Mouse (Mus musculus) testis, postnatal 14 days (tissue): ENCODE data around the gene Ndufs2.

Experiments used
- DNase-seq: peaks from one replicate; pipeline ENCODE4 v3.0.0; 2021; ENCODE audit warnings: low spot score

Ndufs2 gene

DNA sequence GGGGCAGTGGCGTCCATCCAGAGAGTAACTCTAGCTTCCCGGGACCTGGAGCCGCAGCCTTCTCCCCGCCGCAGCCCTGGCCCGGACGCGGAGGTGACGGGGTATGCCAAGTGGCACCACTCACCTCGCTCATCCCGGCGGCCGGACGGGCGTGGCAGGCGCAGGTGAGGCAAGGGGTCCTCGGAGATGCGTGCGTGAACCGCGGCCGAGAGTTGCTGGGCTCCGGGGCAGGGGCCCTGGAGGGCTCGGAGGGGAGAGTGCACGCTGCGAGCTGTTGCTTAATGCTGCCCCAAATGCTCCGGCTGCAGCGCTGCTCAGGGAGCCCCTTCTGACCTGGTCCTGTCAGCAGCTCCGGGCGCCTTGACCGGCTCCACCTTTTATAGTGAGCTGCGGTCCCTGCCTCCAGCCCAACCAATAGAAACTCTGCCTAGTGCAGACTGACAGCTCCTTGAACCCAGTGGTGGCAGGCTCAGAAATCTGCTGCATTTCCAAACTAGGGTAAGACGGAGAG is 55.2 kb downstream of the Ndufs2 start, which contains the start of gene Pcp4l1:
TSS of gene Pcp4l1 (minus strand) at position 382 of the 511 bp plus-strand sequence.
- peak; percentile 64 for DNase-seq

- no peak for DNase-seq
These were observed 56.0 kb downstream of the Ndufs2 start for GRCm38 (mm10) chr1:171195046-171195822.

GRCm38 (mm10) chr1:171193911-171194830 is 57.0 kb downstream of the Ndufs2 start:
- DNase-seq = no peak

GRCm38 (mm10) chr1:171193093-171193840 is 57.9 kb downstream of the Ndufs2 start:
- no peak for DNase-seq

- DNase-seq = no peak
These were observed 58.9 kb downstream of the Ndufs2 start for GRCm38 (mm10) chr1:171192283-171192682.

GRCm38 (mm10) chr1:171190832-171191231 is 60.4 kb downstream of the Ndufs2 start:
- DNase-seq = no peak

DNA sequence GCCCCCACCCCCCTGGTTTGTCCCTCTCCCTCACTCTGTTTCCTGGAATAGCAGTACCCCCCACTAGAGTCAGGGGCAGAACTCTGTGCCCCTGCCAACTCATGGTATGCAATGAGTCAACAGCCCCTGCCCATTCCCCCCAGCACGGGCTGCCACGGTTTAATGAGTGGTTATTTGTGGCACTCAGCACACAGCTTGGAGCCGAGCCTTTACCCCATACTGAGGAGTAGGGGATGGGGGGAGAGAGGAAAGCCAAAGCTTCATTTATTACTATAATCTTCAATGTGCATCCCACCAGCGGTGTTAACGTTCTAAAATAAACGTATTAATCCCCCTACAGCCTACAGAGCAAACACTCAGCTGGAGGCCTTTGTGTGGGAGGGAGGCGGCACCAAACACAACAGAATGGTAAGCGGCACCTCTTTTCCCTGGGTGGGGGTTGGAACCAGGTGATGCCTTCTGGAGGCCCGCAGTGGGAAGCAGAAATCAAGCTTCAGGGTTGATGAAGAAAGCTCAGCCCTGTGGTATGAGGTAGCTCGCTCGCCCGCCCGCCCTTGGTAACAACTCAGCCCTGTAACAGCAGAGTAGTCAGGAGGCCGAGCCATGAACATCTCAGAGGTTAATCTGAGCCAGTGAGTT is 61.6 kb downstream of the Ndufs2 start:
- DNase-seq = peak; percentile 41

GRCm38 (mm10) chr1:171189046-171189445 is 62.1 kb downstream of the Ndufs2 start:
- peak; percentile 45 for DNase-seq

- no peak for DNase-seq
These were observed 63.1 kb downstream of the Ndufs2 start for GRCm38 (mm10) chr1:171187851-171188700.

DNA sequence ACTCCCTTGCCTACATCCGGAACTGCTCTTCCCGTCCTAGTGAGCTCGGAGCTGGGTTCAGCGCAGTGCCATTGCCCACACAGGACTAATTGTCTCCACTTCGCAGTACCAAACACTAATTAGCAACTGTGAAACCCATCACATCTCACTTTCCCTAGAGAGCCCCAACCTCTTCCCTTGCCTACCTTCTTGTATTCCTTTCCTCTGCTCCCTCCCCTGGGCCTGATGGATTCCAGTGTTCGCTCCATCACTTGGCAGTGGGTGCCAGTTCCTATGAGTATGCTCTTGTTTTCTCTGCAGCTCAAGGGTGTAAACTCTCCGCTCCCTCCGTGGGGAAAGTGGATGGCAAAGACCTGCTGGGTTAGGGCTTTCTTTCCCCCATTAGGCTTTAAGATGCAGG is 65.5 kb downstream of the Ndufs2 start:
- no peak for DNase-seq
